Mouse (Mus musculus): ENCODE data around the gene Olfr288.

DNA sequence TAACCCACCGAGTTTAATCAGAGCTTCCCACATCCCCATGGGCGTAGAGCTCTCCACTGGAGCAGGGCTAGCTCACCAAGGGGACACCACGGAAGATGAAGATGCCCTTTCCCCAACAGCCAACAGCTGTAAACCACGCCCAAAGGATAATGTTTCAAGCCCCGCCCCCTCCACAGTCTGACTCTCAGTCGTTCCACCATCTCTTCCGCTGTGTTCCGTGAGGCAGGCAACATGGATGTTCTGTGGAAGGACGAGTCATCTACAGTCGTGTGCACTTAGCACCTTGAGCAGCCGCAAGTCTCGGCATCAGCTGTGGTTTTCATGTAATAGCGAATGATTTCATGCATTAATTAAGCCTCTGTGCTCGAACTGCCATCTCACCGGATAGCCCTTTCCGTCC lies 30.3 kb upstream of the Olfr288 start:
- no peak for TF ChIP-seq CTCF (IDR thresholded peaks at IDR 0.05; ENCODE audit: extremely low read depth, insufficient read depth, insufficient read length, insufficient replicate concordance)
- TF ChIP-seq POLR2A (IDR thresholded peaks at IDR 0.05; ENCODE audit: low read depth, low read length): no peak

All from spleen, adult 2 months (tissue).